In the genomic region with DNA sequence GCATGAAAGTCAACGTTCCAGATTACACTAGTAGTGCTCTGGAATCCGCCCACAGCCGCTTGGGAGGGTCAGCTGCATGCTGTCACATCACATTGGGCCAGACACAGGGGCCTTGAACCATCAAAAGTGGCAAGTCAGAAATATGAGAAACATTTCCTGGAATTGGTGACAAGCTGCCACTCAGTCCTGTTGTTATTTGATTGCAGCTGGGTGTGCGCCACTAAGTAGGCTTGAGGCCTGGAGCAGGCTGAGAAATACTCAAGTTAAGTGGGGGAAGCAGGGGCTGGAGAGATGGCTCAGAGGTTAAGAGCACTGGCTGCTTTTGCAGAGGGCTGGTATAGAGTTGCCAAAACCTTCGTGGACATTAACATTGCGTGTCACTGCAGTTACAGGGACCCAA, we compare ENCODE assay signal across 20 mouse cellular contexts. TPM values are rescaled to one million over a fixed set of nuclear protein-coding genes. Genes with fewer than 3 reads are reported as not detected.
DNase-seq lines count a peak whose midpoint lies in the region; ATAC-seq lines count a peak whose summit lies in the region.
"Had no signal": no experiment of that assay in that cellular context is flagged by ENCODE, and none has a peak within 500 bp of the region (broad histone marks: within the 10 kb centered on the region; RNA-seq: fewer than 3 reads in every experiment).

No protein-coding gene starts in this region.

- H3K4me3 ChIP-seq in heart, embryonic 12.5 days = no peak overlapping the region
- H3K4me3 ChIP-seq in lung, embryonic 15.5 days = no peak overlapping the region
- H3K4me3 ChIP-seq: embryonic facial prominence, embryonic 15.5 days; erythroblast, embryonic 14.5 days; forebrain, embryonic 10.5 days; forebrain, embryonic 15.5 days; hindbrain, embryonic 13.5 days had no signal

- H3K4me2 ChIP-seq in heart, embryonic 12.5 days = no peak overlapping the region
- no peak overlapping the region for H3K4me2 ChIP-seq in lung, embryonic 15.5 days
- H3K4me2 ChIP-seq: embryonic facial prominence, embryonic 15.5 days; forebrain, embryonic 15.5 days; hindbrain, embryonic 13.5 days had no signal

- H3K4me1 ChIP-seq in heart, embryonic 12.5 days (replicated peaks) = peaks cover 12% of the 10 kb centered on the region
- H3K4me1 ChIP-seq in lung, embryonic 15.5 days = peaks cover 11% of the 10 kb centered on the region
- H3K4me1 ChIP-seq: forebrain, embryonic 15.5 days; hindbrain, embryonic 13.5 days had no signal

- H3K27me3 ChIP-seq in heart, embryonic 12.5 days (replicated peaks) = no peaks in the 10 kb centered on the region
- H3K27me3 ChIP-seq in lung, embryonic 15.5 days = no peaks in the 10 kb centered on the region
- H3K27me3 ChIP-seq: embryonic facial prominence, embryonic 15.5 days; forebrain, embryonic 15.5 days; hindbrain, embryonic 13.5 days had no signal

- no peak for ATAC-seq in heart, embryonic 12.5 days (ENCODE audit: insufficient number of reproducible peaks, low FRiP score)
- no peak for ATAC-seq in lung, embryonic 15.5 days (ENCODE audit: borderline replicate concordance, extremely low read depth, low FRiP score, low TSS enrichment)
- no peak for ATAC-seq in cerebellum, adult (ENCODE audit: insufficient number of reproducible peaks, low FRiP score, low TSS enrichment)
- ATAC-seq: forebrain, embryonic 15.5 days had no signal

- no peak overlapping the region for H3K9ac ChIP-seq in heart, embryonic 12.5 days
- no peak overlapping the region for H3K9ac ChIP-seq in lung, embryonic 15.5 days
- H3K9ac ChIP-seq: embryonic facial prominence, embryonic 15.5 days; forebrain, embryonic 15.5 days; hindbrain, embryonic 13.5 days had no signal

- no peaks in the 10 kb centered on the region for H3K9me3 ChIP-seq in heart, embryonic 12.5 days (replicated peaks)
- H3K9me3 ChIP-seq in lung, embryonic 15.5 days = no peaks in the 10 kb centered on the region
- H3K9me3 ChIP-seq: embryonic facial prominence, embryonic 15.5 days; forebrain, embryonic 10.5 days; forebrain, embryonic 15.5 days; hindbrain, embryonic 13.5 days had no signal

- peak; percentile 79 for DNase-seq in heart, adult 11 months
- peak; percentile 52 for DNase-seq in lung, postnatal 14 days
- DNase-seq in gastrocnemius, adult 8-10 months (ENCODE audit: low spot score in 2 of 2) = no peak
- DNase-seq in ovary, postnatal 10 days (ENCODE audit: low spot score) = no peak
- DNase-seq: adrenal gland, postnatal 10 days; cerebellum, adult 18-20 months; cerebellum, adult 9-11 months; cerebellum, postnatal 36 days; gastrocnemius, postnatal 10 days; heart, postnatal 10 days had no signal

- H3K27ac ChIP-seq in heart, embryonic 12.5 days (ENCODE audit: poor library complexity, severe bottlenecking) = no peak overlapping the region
- H3K27ac ChIP-seq in lung, embryonic 15.5 days = peak overlapping the region; percentile 60
- H3K27ac ChIP-seq: embryonic facial prominence, embryonic 15.5 days; forebrain, embryonic 10.5 days; forebrain, embryonic 15.5 days; hindbrain, embryonic 13.5 days had no signal

- no peaks in the 10 kb centered on the region for H3K36me3 ChIP-seq in heart, embryonic 12.5 days
- no peaks in the 10 kb centered on the region for H3K36me3 ChIP-seq in lung, embryonic 15.5 days
- H3K36me3 ChIP-seq: embryonic facial prominence, embryonic 15.5 days; forebrain, embryonic 10.5 days; forebrain, embryonic 15.5 days; hindbrain, embryonic 13.5 days had no signal

- WGBS in heart, embryonic 12.5 days = 73% methylated on average over 6 of the region's 6 CpGs
- 67% methylated on average over 6 of the region's 6 CpGs for WGBS in lung, embryonic 15.5 days

RNA-seq across cellular contexts. Expression of gene Bmp4, which starts 51.2 kb away (rescaled TPM):
- polyA plus RNA-seq in heart, embryonic 12.5 days (2016; fragmentation: Nextera tagmentation; extraction: Ambion mirVana) = 35.7 and 41.3 TPM in 2 replicates
- polyA plus RNA-seq in lung, embryonic 15.5 days (2015; fragmentation: Nextera tagmentation; extraction: Ambion mirVana) = 69.8 and 81.1 TPM in 2 replicates
- 10 to 100 TPM in 1 of 4 experiments, 1 to 10 TPM in 3; 2.9 to 10.7 (median 5.5) TPM for total RNA-seq in gastrocnemius, adult 8-10 months (2022)
- total RNA-seq: MEL had no signal
- polyA plus RNA-seq: C2C12; erythroblast, embryonic 14.5 days had no signal

Comparison
In these comparisons a context has a peak if more than half of its experiments do, and no peak if none do; other contexts are left out.
1. DNase-seq: peak in heart, adult 11 months (single experiment) and lung, postnatal 14 days (single experiment); none in gastrocnemius, adult 8-10 months (0 of 2) and ovary, postnatal 10 days (single experiment).